Mouse (Mus musculus): ENCODE results near the gene Calr4.

Gene Calr4

GRCm38 (mm10) chr4:109236186-109236879 lies 2.0 kb downstream of the Calr4 start:
- DNase-seq (ENCODE audit: low read depth, low spot score): no peak

GRCm38 (mm10) chr4:109238428-109239268 lies 4.4 kb downstream of the Calr4 start:
- DNase-seq (ENCODE audit: low read depth, low spot score): no peak

GRCm38 (mm10) chr4:109241221-109241620 lies 6.9 kb downstream of the Calr4 start:
- no peak for DNase-seq (ENCODE audit: low read depth, low spot score)

GRCm38 (mm10) chr4:109241934-109242333 lies 7.6 kb downstream of the Calr4 start:
- no peak for DNase-seq (ENCODE audit: low read depth, low spot score)

DNA sequence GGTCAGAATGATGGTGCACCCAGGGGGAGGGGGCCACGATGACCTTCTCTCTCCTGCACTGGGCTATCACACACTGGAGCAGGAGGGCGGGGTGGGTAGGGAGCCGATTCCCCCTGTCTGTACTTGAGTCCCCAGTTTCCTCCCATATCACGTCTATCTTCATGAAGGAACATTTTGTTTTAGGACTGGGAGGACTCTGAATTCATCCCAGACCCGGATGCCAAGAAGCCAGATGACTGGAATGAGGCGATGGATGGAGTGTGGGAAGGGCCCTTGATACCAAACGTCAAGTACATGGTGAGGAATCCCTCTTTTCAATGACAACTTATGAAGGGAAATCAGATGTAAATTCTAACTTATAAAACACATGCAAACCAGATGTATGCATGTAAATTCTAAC lies 10.2 kb downstream of the Calr4 start:
- no peak for DNase-seq (ENCODE audit: low read depth, low spot score)

DNA sequence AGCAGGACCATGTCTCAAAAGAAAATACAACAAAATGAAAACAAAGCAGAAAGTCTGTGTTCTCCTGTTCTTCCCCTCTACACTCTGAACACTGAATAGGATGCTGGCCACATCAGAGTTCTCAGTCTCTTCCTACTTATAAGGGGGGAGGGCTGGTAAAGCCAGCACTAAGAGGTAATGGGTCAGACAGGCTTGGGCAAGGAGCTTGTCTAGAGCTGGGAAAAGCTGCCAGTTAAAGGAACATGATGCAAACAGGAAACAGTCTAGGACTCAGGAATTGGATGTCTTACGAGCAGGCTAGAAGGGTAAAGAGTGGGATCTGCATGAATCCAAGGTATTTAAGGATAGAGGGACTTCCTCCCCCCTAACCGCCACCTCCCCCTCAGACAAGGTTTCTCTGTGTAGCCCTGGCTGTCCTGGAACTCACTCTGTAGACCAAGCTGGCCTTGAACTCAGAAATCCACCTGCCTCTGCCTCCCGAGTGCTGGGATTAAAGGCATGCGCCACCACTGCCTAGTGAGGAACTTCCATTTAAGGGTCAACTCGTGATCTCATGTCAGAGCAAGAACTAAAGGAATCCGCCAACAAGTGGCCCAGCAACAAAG lies 10.8 kb downstream of the Calr4 start:
- no peak for DNase-seq (ENCODE audit: low read depth, low spot score)

DNA sequence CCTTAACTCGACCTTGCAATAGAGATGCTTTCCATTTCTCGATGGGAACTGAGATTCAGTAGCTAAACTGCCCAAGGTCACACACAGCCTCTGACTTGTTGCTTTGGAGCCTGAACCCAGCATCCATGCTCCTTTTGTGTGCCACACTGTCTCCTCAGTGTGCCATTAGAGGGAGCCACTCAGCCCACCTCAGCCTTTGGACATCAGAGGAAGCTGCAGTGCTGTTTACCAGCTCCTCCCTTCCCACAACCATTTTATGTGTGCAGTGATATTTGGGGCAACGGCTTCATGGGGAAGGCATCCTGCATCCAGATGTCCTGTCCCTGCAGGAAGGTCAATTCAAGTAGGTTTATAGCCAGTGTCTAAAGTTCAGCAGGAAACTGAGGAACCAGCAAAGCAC lies 17.3 kb downstream of the Calr4 start:
- peak; percentile 61 for DNase-seq (ENCODE audit: low read depth, low spot score)

DNA sequence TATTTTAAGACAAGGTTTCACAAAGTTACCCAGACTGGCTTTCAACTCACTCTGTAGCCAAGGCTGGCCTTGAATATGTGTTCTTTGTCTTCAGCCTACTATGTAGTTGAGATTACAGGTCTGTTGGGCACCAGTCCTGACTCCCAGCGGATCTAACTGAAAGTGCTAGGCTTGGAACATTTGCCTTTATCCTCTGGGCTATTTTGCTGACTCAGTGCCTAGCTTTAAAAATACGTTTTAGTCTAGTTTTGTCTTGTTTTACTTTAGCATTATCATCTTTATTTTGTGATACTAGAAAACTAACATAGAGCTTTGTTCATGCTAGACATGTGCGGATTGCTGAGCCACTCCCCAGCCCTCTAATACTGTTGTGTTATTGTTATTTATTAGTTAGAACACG lies 17.9 kb downstream of the Calr4 start:
- DNase-seq (ENCODE audit: low read depth, low spot score): no peak

DNA sequence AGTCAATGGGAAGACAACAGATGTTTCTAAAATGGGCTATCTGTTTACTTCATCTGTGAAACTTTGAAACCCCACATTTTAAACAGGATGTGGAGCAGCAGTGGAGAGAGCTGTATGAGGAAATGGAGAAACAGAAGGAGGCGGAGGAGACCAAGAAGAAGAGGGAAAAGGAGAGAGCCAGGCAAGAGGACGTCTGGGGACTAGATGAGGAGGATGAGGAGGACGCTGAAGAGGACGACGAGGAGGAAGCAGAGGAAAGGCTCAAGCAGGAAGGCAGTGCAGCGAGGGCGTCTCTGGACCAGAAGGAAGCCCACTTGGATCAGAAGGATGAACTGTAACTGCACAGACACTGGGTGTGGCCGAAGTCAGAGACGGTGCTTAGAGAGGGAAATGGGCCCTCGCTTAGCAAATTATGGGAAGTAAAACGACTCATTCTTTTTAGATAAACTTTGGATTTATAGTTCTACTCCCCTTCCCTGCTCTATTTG lies 19.4 kb downstream of the Calr4 start:
- DNase-seq (ENCODE audit: low read depth, low spot score): no peak

- no peak for DNase-seq (ENCODE audit: low read depth, low spot score)
These were observed 20.2 kb downstream of the Calr4 start for GRCm38 (mm10) chr4:109254511-109254910.

GRCm38 (mm10) chr4:109255321-109255720 lies 21.0 kb downstream of the Calr4 start:
- no peak for DNase-seq (ENCODE audit: low read depth, low spot score)

DNA sequence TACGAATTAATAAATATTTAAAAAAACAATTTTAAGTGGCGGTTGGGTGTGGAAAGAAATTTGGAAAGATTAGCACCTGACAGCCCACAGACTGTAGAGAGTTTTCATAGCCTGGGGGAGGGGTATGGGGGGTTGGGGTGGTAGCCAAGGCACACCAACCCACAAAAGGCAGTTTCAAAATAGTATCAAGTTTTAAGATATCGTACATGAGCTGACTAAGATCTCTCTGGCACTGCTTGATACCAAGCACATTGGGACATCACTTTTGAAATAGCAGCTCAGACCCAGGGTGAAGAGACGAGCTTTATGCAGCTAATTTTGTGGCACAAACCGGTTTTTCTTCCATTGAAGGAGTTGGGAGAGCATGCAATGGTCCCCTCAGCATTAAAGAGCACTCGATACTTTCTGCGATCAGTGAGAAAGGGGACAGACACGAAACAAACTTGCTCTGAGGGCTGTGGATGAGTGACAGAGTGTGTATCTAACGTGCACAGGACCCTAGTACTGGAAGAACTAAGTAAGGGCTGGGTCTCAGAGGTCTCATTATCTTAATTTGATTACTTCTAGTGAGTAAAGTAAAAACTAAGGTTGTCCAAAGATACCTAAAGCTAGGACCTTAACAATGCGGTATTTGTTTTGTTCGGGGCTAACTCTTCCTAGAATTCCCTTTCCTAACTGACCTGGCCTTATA lies 21.6 kb downstream of the Calr4 start:
- DNase-seq (ENCODE audit: low read depth, low spot score): no peak

- no peak for DNase-seq (ENCODE audit: low read depth, low spot score)
These were observed 22.5 kb downstream of the Calr4 start for GRCm38 (mm10) chr4:109256791-109257190.

- no peak for DNase-seq (ENCODE audit: low read depth, low spot score)
These were observed 23.4 kb downstream of the Calr4 start for GRCm38 (mm10) chr4:109257639-109258038.

- no peak for DNase-seq (ENCODE audit: low read depth, low spot score)
These were observed 27.8 kb downstream of the Calr4 start for GRCm38 (mm10) chr4:109262068-109262467.

DNA sequence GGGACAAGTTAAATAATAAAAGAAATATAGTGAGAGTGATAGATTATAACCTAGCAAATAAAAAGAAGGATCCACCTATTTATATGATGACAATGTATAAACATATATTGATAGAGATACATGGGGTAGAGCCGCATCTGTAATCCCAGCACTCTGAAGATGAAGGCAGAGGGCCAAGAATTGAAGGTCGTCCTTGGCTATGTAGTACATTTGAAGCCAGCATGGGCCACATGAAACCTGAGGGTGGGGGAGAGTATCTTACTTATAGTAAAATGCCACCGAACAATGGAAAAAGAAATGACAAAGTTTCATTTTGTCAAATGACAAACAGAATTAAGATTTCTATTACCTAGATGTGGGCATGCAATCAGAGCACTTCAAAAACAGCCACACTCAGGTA lies 31.8 kb downstream of the Calr4 start:
- no peak for DNase-seq (ENCODE audit: low read depth, low spot score)

- DNase-seq (ENCODE audit: low read depth, low spot score): no peak
These were observed 32.5 kb downstream of the Calr4 start for GRCm38 (mm10) chr4:109266744-109267143.

- DNase-seq (ENCODE audit: low read depth, low spot score): no peak
These were observed 33.2 kb downstream of the Calr4 start for GRCm38 (mm10) chr4:109267452-109267851.

GRCm38 (mm10) chr4:109268903-109269302 lies 34.6 kb downstream of the Calr4 start:
- peak; percentile 54 for DNase-seq (ENCODE audit: low read depth, low spot score)

DNA sequence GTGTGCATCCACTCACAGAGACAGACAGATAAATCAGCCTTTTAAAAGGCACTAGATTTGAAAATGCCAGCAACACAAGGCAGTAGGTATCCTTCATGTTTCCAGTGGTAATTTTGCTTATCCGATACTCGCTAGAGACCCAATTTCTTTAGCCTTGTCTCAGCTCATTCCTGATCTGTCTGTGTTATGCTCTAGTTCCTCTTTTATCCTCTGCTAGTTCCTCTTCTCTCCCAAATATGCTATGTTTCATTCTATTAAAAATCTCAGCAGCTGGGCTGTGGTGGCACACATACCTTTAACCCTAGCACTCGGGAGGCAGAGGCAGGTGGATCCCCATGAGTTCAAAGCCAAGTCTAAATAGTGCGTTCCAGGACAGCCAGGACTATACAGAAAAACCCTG lies 37.5 kb downstream of the Calr4 start:
- no peak for DNase-seq (ENCODE audit: low read depth, low spot score)

- no peak for DNase-seq (ENCODE audit: low read depth, low spot score)
These were observed 39.4 kb downstream of the Calr4 start for GRCm38 (mm10) chr4:109273586-109274240.

Data from A20 (cell line).